Mouse (Mus musculus) embryo, embryonic 9.5 days (tissue): ENCODE data around the gene Wfdc3.
"Not testable (repeated sequence)": the region's sequence is repeated elsewhere in the genome, so short reads cannot be mapped to it uniquely, and the experiment has no call there.

ENCODE experiments used
- DNase-seq: peaks from one replicate; pipeline ENCODE4 v3.0.0-alpha.2; 2017; ENCODE audit errors: extremely low spot score

Gene Wfdc3

GRCm38 (mm10) chr2:164737377-164738090 is 8.2 kb downstream of the Wfdc3 start:
- no peak for DNase-seq

GRCm38 (mm10) chr2:164735446-164735845 is 10.3 kb downstream of the Wfdc3 start:
- no peak for DNase-seq

GRCm38 (mm10) chr2:164734839-164735238 is 10.9 kb downstream of the Wfdc3 start:
- no peak for DNase-seq

- DNase-seq: no peak
Measured at GRCm38 (mm10) chr2:164733259-164733658, 12.5 kb downstream of the Wfdc3 start.

GRCm38 (mm10) chr2:164731719-164732118 is 14.0 kb downstream of the Wfdc3 start:
- DNase-seq: no peak

GRCm38 (mm10) chr2:164725895-164726619 is 19.7 kb downstream of the Wfdc3 start:
- DNase-seq: peak; percentile 58

GRCm38 (mm10) chr2:164723276-164723675 is 22.5 kb downstream of the Wfdc3 start:
- no peak for DNase-seq

GRCm38 (mm10) chr2:164716194-164716786 is 29.4 kb downstream of the Wfdc3 start:
- not testable (repeated sequence) for DNase-seq

GRCm38 (mm10) chr2:164715005-164715404 is 30.7 kb downstream of the Wfdc3 start, which contains the start of gene Spint5:
Gene Spint5, plus strand, starts transcription at chr2:164715305.
- DNase-seq: no peak

GRCm38 (mm10) chr2:164705991-164706390 is 39.7 kb downstream of the Wfdc3 start:
- DNase-seq: no peak

GRCm38 (mm10) chr2:164705328-164705727 is 40.4 kb downstream of the Wfdc3 start:
- no peak for DNase-seq

GRCm38 (mm10) chr2:164704235-164704634 is 41.5 kb downstream of the Wfdc3 start:
- DNase-seq: no peak

GRCm38 (mm10) chr2:164701761-164702160 is 44.0 kb downstream of the Wfdc3 start:
- no peak for DNase-seq

- DNase-seq: no peak
Measured at GRCm38 (mm10) chr2:164700959-164701358, 44.8 kb downstream of the Wfdc3 start.

GRCm38 (mm10) chr2:164698201-164698600 is 47.5 kb downstream of the Wfdc3 start, which contains the start of gene Spint4:
Gene Spint4, plus strand, starts transcription at chr2:164698501.
- DNase-seq: no peak

- DNase-seq: no peak
Measured at GRCm38 (mm10) chr2:164684807-164685206, 60.9 kb downstream of the Wfdc3 start, which contains the start of gene Wfdc13. Gene Wfdc13, plus strand, starts transcription at chr2:164685107.
